Mouse (Mus musculus) stomach, postnatal 0 days (tissue): ENCODE results near the gene Uts2r. TPM values are rescaled to one million over a fixed set of nuclear protein-coding genes. Genes with fewer than 3 reads are reported as not detected.

Experiments
- ATAC-seq: fragments of 200-750 bp; cut with Nextera tagmentation; 2 replicates; pipeline ENCODE4 v1.8.0; 2017; ENCODE audit not compliant: low FRiP score, low TSS enrichment
- DNase-seq: peaks from one replicate; pipeline ENCODE4 v3.0.0-alpha.2; 2016; ENCODE audit warnings: low spot score
- H3K27ac ChIP-seq: fragments of 300-500 bp; sonication (generic); replicated peaks from 2 replicates; pipeline ENCODE4 v1.5.1; 2014; ENCODE audit warnings: mild to moderate bottlenecking, control low read depth
- H3K27me3 ChIP-seq: fragments of 300-500 bp; sonication (generic); 2 replicates; pipeline ENCODE4 v1.6.1; 2014; ENCODE audit warnings: low read length; ENCODE audit not compliant: control insufficient read depth, insufficient read depth
- H3K36me3 ChIP-seq: fragments of 300-500 bp; sonication (generic); 2 replicates; pipeline ENCODE4 v1.6.1; 2014; ENCODE audit warnings: low read length, mixed read lengths; ENCODE audit not compliant: control insufficient read depth, insufficient read depth
- H3K4me1 ChIP-seq: fragments of 300-500 bp; sonication (generic); replicated peaks from 2 replicates; pipeline ENCODE4 v1.6.1; 2014; ENCODE audit warnings: antibody characterized with exemption; ENCODE audit not compliant: control insufficient read depth, insufficient read depth
- H3K4me2 ChIP-seq: fragments of 300-500 bp; sonication (generic); replicated peaks from 2 replicates; pipeline ENCODE4 v1.6.1; 2014; ENCODE audit warnings: low read depth, mild to moderate bottlenecking, control low read depth, moderate library complexity
- H3K4me3 ChIP-seq: fragments of 300-500 bp; sonication (generic); 2 replicates; pipeline ENCODE4 v1.5.1; 2014; ENCODE audit warnings: low read depth, low read length, control low read depth
- H3K9ac ChIP-seq: fragments of 300-500 bp; sonication (generic); 2 replicates; pipeline ENCODE4 v1.6.1; 2014; ENCODE audit warnings: mild to moderate bottlenecking, low read length, control low read depth, mixed read lengths
- H3K9me3 ChIP-seq: fragments of 300-500 bp; sonication (generic); 2 replicates; pipeline ENCODE4 v1.6.1; 2016; ENCODE audit warnings: low read length; ENCODE audit not compliant: control insufficient read depth
- CTCF ChIP-seq: IDR thresholded peaks from 2 replicates; pipeline ENCODE4 v1.5.1; 2016; ENCODE audit warnings: antibody characterized with exemption, low read depth, mild to moderate bottlenecking, moderate library complexity
- EP300 ChIP-seq: optimal IDR thresholded peaks from 2 replicates; pipeline ENCODE3; 2016; ENCODE audit warnings: antibody characterized with exemption
- WGBS: fragments of 180-500 bp; shearing (Covaris S2); extraction: QIAGEN DNeasy Blood & Tissue Kit; methylation state at CpG from one replicate; pipeline ENCODE4 v1.1.7; 2014; 5-methylcytosine and 5-hydroxymethylcytosine counted together
- polyA plus RNA-seq: library from polyadenylated mRNA; unstranded; fragments of >200 nt; fragmentation: Nextera tagmentation; extraction: Ambion mirVana; gene quantifications from 2 replicates; pipeline ENCODE4 v1.2.1, GENCODE M21; 2015

The Uts2r gene
- polyA plus RNA-seq, 1 experiment from 2014 or later = not detected

DNA sequence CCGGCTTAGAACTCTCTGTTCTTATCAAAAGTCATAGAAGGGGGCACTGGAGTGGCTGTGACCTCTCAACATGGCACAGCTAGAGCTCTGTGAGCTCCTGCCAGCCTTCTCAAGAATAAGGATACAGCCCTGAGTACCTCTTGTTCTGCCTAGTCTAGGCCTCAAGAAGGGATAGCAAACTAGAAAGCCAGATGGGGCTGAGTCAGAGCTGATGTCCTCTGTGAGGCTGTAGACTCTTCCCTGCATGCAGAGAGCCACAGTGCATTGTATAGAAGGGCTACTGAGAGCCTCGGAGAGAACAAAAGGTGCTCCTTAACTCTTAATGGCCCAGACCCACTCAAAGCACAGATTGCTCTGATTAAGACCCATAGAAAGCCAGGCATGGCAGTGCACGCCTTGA lies 14.2 kb downstream of the Uts2r start:
- no peak for DNase-seq

DNA sequence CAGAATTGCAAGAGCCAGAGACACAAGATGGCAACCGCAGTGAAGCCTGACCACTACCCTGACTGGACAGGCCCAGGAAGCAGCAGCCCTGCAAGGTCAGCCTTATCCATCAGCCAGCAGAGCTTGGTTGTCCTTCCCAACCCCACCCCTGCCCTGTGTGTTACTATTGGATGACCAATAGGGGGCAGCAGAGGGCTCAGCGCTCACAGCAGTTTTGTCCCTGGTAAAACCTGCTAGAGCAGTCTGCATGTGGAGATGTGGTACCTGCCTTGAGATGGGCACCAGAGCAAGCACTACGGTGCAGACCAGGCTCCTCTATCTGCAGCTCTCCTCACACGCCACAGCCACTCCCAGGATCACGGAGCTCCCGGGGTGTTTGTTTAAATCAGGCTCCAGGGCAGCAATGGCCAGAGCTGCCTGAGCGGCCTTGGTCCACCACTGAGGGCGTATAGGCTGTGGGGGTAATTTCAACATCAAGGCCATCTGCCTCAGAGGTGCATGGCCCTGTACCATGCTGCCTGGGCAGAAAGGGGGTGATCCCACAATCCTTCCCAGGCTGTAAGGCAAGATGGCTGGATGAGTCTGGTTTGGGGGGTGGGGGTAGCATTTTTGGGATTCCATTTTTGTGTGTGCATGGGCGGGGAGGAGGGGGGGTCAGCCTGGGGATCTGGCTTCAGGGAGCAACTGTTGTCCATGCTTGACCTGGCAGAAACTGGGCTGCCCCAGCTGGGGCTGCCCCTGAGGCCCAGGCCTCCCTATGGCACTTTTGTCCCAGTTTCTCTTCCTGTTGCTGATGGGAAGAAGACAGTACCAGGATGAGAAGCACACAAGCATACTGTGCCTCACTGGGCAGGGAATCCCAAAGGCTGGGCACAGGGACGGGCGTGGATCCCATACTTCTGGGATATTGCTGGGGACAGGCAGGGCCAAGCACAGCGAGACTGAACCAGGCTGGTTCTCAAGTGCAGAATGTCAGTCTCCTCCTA lies 16.5 kb downstream of the Uts2r start:
- no peaks in the 10 kb centered on the region for H3K9me3 ChIP-seq
- H3K4me1 ChIP-seq = no peaks in the 10 kb centered on the region
- TF ChIP-seq EP300 (no peak), CTCF (peak; percentile 96)
- 56% methylated on average over 12 of the region's 12 CpGs for WGBS
- DNase-seq = peak; percentile 74
- no peaks in the 10 kb centered on the region for H3K36me3 ChIP-seq
- no peak overlapping the region for H3K4me2 ChIP-seq
- no peak overlapping the region for H3K9ac ChIP-seq
- H3K27ac ChIP-seq = no peak overlapping the region
- ATAC-seq = peak; percentile 75
- no peaks in the 10 kb centered on the region for H3K27me3 ChIP-seq
- no peak overlapping the region for H3K4me3 ChIP-seq

More for the DNA sequence above, 14.2 kb downstream of the Uts2r start:
- ATAC-seq = no peak
- H3K27ac ChIP-seq = no peak overlapping the region
- no peak overlapping the region for H3K4me2 ChIP-seq
- H3K9ac ChIP-seq = no peak overlapping the region
- no peaks in the 10 kb centered on the region for H3K9me3 ChIP-seq
- no peaks in the 10 kb centered on the region for H3K36me3 ChIP-seq
- H3K4me1 ChIP-seq = no peaks in the 10 kb centered on the region
- WGBS = 58% methylated on average over 3 of the region's 3 CpGs
- no peak overlapping the region for H3K4me3 ChIP-seq
- no peak for TF ChIP-seq EP300
- TF ChIP-seq CTCF = no peak
- no peaks in the 10 kb centered on the region for H3K27me3 ChIP-seq

DNA sequence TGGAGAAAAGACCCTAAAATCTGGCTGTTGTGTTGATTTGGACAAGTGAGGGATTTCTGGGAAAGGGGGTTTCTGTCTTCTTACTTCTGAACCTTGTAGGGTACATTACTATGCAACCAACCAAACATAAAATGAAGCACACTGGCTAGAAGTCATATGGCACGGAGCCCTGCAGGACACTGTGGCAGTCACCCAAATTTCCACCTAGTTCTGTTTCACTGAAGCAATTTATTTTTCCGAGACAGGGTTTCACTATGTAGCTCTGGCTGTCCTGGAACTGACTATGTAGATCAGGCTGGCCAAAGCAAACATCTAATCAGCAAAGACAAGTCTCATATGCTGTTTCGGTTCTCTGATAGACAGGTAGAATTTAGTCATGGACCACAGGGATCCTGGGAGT lies 29.6 kb downstream of the Uts2r start:
- H3K27me3 ChIP-seq = no peaks in the 10 kb centered on the region
- no peak for TF ChIP-seq CTCF
- TF ChIP-seq EP300 = no peak
- DNase-seq (no peak), ATAC-seq (no peak)
- H3K4me3 ChIP-seq = no peak overlapping the region
- H3K9me3 ChIP-seq = no peaks in the 10 kb centered on the region
- no peaks in the 10 kb centered on the region for H3K4me1 ChIP-seq
- 71% methylated on average over 3 of the region's 3 CpGs for WGBS
- no peak overlapping the region for H3K27ac ChIP-seq
- H3K4me2 ChIP-seq = no peak overlapping the region
- no peak overlapping the region for H3K9ac ChIP-seq
- no peaks in the 10 kb centered on the region for H3K36me3 ChIP-seq

- Histone ChIP-seq H3K4me3 (no peak overlapping the region), H3K4me1 (no peaks in the 10 kb centered on the region), H3K27ac (no peak overlapping the region), H3K36me3 (no peaks in the 10 kb centered on the region), H3K9ac (no peak overlapping the region), H3K27me3 (no peaks in the 10 kb centered on the region), H3K9me3 (no peaks in the 10 kb centered on the region), H3K4me2 (no peak overlapping the region)
- ATAC-seq = no peak
- no peak for DNase-seq
- no peak for TF ChIP-seq EP300
- no peak for TF ChIP-seq CTCF
- WGBS = 65% methylated on average over 2 of the region's 2 CpGs
Observed at GRCm38 (mm10) chr11:121192742-121193141, 32.7 kb downstream of the Uts2r start.

- no peak for DNase-seq
- TF ChIP-seq CTCF = no peak
- no peak overlapping the region for H3K9ac ChIP-seq
- no peak overlapping the region for H3K27ac ChIP-seq
- WGBS = 73% methylated on average over 3 of the region's 3 CpGs
- H3K4me1 ChIP-seq = no peaks in the 10 kb centered on the region
- H3K4me3 ChIP-seq = no peak overlapping the region
- ATAC-seq = no peak
- no peaks in the 10 kb centered on the region for H3K9me3 ChIP-seq
- no peaks in the 10 kb centered on the region for H3K36me3 ChIP-seq
- H3K27me3 ChIP-seq = no peaks in the 10 kb centered on the region
- no peak overlapping the region for H3K4me2 ChIP-seq
Observed at GRCm38 (mm10) chr11:121193415-121193814, 33.3 kb downstream of the Uts2r start.

GRCm38 (mm10) chr11:121198622-121199021 lies 38.6 kb downstream of the Uts2r start:
- Histone ChIP-seq H3K4me1 (no peaks in the 10 kb centered on the region), H3K4me3 (no peak overlapping the region), H3K9me3 (no peaks in the 10 kb centered on the region), H3K27me3 (no peaks in the 10 kb centered on the region), H3K4me2 (no peak overlapping the region), H3K27ac (0 out of 2 replicates have a peak overlapping the region, but pooled peaks have one; percentile 40), H3K36me3 (no peaks in the 10 kb centered on the region), H3K9ac (no peak overlapping the region)
- DNase-seq = no peak
- WGBS = 17% methylated on average over 2 of the region's 2 CpGs
- TF ChIP-seq CTCF = no peak
- TF ChIP-seq EP300 = no peak
- no peak; the same call in 1 of the 2 replicates for ATAC-seq
